Mouse (Mus musculus): ENCODE measurements around the gene P3h2. TPM values are rescaled to one million over a fixed set of nuclear protein-coding genes. Genes with fewer than 3 reads are reported as not detected.

P3h2 gene
- total RNA-seq, 1 experiment from 2014 or later: 6.2 TPM

- peak; percentile 15 for DNase-seq
Observed at GRCm38 (mm10) chr16:25979037-25979436, 126.5 kb downstream of the P3h2 start.

- no peak for DNase-seq
Observed at GRCm38 (mm10) chr16:25977210-25977609, 128.4 kb downstream of the P3h2 start.

GRCm38 (mm10) chr16:25971285-25971684, 134.3 kb downstream of the P3h2 start:
- no peak for DNase-seq

- no peak for DNase-seq
Observed at GRCm38 (mm10) chr16:25970720-25971119, 134.9 kb downstream of the P3h2 start.

- no peak for DNase-seq
Observed at GRCm38 (mm10) chr16:25970193-25970592, 135.4 kb downstream of the P3h2 start.

GRCm38 (mm10) chr16:25967297-25967696, 138.3 kb downstream of the P3h2 start:
- DNase-seq: peak; percentile 72

- DNase-seq: peak; percentile 60
Observed at GRCm38 (mm10) chr16:25963856-25964255, 141.7 kb downstream of the P3h2 start.

- no peak for DNase-seq
Observed at GRCm38 (mm10) chr16:25960345-25960744, 145.2 kb downstream of the P3h2 start.

GRCm38 (mm10) chr16:25959929-25960328, 145.7 kb downstream of the P3h2 start:
- no peak for DNase-seq

- DNase-seq: no peak
Observed at GRCm38 (mm10) chr16:25958650-25959238, 146.8 kb downstream of the P3h2 start.

- DNase-seq: no peak
Observed at GRCm38 (mm10) chr16:25958213-25958612, 147.4 kb downstream of the P3h2 start.

GRCm38 (mm10) chr16:25956831-25957230, 148.8 kb downstream of the P3h2 start:
- DNase-seq: no peak

GRCm38 (mm10) chr16:25954614-25955013, 151.0 kb downstream of the P3h2 start:
- DNase-seq: no peak

GRCm38 (mm10) chr16:25953359-25953758, 152.2 kb downstream of the P3h2 start:
- no peak for DNase-seq

GRCm38 (mm10) chr16:25952005-25952404, 153.6 kb downstream of the P3h2 start:
- DNase-seq: no peak

GRCm38 (mm10) chr16:25948067-25948466, 157.5 kb downstream of the P3h2 start:
- DNase-seq: no peak

- no peak for DNase-seq
Observed at GRCm38 (mm10) chr16:25945151-25945955, 160.2 kb downstream of the P3h2 start.

GRCm38 (mm10) chr16:25942261-25942660, 163.3 kb downstream of the P3h2 start:
- no peak for DNase-seq

- DNase-seq: no peak
Observed at GRCm38 (mm10) chr16:25934181-25934580, 171.4 kb downstream of the P3h2 start.

- no peak for DNase-seq
Observed at GRCm38 (mm10) chr16:25912185-25912584, 193.4 kb downstream of the P3h2 start.

Measured in adrenal gland, postnatal 14 days (tissue).